Mouse (Mus musculus): ENCODE data around the gene Olfr578.

DNA sequence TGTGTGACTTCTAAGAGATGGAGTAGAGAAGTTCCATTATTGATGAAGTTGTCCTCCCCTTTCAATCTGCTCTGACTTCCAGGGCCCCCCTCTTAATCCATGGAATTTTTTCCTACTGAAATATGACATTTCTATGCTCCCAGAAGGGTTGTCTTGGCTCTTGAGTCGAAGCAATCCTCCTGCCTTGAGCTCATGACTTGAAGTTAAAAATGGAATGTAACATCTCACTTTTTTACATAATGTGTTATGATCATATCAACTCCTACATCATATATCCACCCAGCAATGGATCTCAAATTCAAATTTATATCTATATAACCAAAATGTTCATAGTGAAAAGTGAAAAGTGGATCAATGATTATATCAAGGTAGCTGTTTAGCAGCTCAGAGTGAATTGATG, 14.7 kb downstream of the Olfr578 start:
- TF ChIP-seq CTCF (IDR thresholded peaks at IDR 0.05; ENCODE audit: low read depth) (no peak), EP300 (optimal IDR thresholded peaks at IDR 0.05) (no peak)
